Mouse (Mus musculus) hindbrain, embryonic 13.5 days (tissue): Measurements from ENCODE around the gene Gm20918. TPM values are rescaled to one million over a fixed set of nuclear protein-coding genes. Genes with fewer than 3 reads are reported as not detected.
"Not testable (repeated sequence)": the region's sequence is repeated elsewhere in the genome, so short reads cannot be mapped to it uniquely, and the experiment has no call there.

Experiments
- ATAC-seq: fragments of 200-750 bp; cut with Nextera tagmentation; 2 replicates; pipeline ENCODE4 v1.8.0; 2017; ENCODE audit warnings: moderate TSS enrichment; ENCODE audit not compliant: low FRiP score
- H3K27ac ChIP-seq: fragments of 300-500 bp; sonication (generic); 2 replicates; pipeline ENCODE4 v1.5.1; 2015; ENCODE audit warnings: inconsistent platforms, mild to moderate bottlenecking, moderate library complexity
- H3K27me3 ChIP-seq: fragments of 300-500 bp; sonication (generic); 2 replicates; pipeline ENCODE4 v1.6.1; 2015; ENCODE audit warnings: mild to moderate bottlenecking, inconsistent platforms
- H3K36me3 ChIP-seq: fragments of 300-500 bp; sonication (generic); 2 replicates; pipeline ENCODE4 v1.6.1; 2015; ENCODE audit warnings: mild to moderate bottlenecking, inconsistent platforms
- H3K4me1 ChIP-seq: fragments of 300-500 bp; sonication (generic); replicated peaks from 2 replicates; pipeline ENCODE4 v1.6.1; 2015; ENCODE audit warnings: inconsistent platforms
- H3K4me2 ChIP-seq: fragments of 300-500 bp; sonication (generic); 2 replicates; pipeline ENCODE4 v1.6.1; 2015; ENCODE audit warnings: inconsistent platforms, mild to moderate bottlenecking, moderate library complexity
- H3K4me3 ChIP-seq: fragments of 300-500 bp; sonication (generic); 2 replicates; pipeline ENCODE4 v1.5.1; 2015; ENCODE audit warnings: mild to moderate bottlenecking, inconsistent platforms
- H3K9ac ChIP-seq: fragments of 300-500 bp; sonication (generic); 2 replicates; pipeline ENCODE4 v1.6.1; 2015; ENCODE audit warnings: mild to moderate bottlenecking, inconsistent platforms
- H3K9me3 ChIP-seq: fragments of 300-500 bp; sonication (generic); 2 replicates; pipeline ENCODE4 v1.6.1; 2016; ENCODE audit warnings: inconsistent platforms
- polyA plus RNA-seq: library from polyadenylated mRNA; unstranded; fragments of >200 nt; fragmentation: Nextera tagmentation; extraction: Ambion mirVana; gene quantifications from 2 replicates; pipeline ENCODE4 v1.2.1, GENCODE M21; 2015

The Gm20918 gene
- not detected in 2 replicates for polyA plus RNA-seq

DNA sequence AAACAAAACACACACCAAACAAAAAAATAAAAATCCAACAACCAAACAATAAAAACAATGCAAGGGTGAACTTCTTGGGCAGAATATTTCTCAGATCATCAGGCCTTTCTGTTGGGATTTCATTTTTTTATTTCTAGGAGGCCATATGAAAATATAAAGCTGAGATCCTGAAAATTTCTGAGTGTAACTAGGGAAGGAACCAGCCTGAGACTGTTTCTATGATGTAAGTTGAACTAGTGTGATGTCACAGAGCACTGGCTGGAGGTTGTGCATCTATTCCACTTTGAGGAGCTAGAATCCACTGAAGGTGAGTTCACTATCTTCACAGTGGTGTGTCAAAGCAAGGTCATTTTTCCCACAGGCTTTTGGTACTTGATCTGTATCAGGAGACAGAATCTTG, at the start of gene Gm20918:
Gene Gm20918, plus strand, starts transcription at position 301 of the 400 bp plus-strand sequence.
- H3K4me2 ChIP-seq, H3K9ac ChIP-seq, H3K9me3 ChIP-seq, H3K4me3 ChIP-seq, ATAC-seq, H3K36me3 ChIP-seq, H3K27me3 ChIP-seq, H3K4me1 ChIP-seq, H3K27ac ChIP-seq: not testable (repeated sequence)

Other genes starting within 250 kb of the Gm20918 start
- not detected in 2 replicates for gene Gm21820, start 205.5 kb downstream of the Gm20918 start, polyA plus RNA-seq